Comparison of ENCODE assay signal across 8 mouse cellular contexts in the genomic region with DNA sequence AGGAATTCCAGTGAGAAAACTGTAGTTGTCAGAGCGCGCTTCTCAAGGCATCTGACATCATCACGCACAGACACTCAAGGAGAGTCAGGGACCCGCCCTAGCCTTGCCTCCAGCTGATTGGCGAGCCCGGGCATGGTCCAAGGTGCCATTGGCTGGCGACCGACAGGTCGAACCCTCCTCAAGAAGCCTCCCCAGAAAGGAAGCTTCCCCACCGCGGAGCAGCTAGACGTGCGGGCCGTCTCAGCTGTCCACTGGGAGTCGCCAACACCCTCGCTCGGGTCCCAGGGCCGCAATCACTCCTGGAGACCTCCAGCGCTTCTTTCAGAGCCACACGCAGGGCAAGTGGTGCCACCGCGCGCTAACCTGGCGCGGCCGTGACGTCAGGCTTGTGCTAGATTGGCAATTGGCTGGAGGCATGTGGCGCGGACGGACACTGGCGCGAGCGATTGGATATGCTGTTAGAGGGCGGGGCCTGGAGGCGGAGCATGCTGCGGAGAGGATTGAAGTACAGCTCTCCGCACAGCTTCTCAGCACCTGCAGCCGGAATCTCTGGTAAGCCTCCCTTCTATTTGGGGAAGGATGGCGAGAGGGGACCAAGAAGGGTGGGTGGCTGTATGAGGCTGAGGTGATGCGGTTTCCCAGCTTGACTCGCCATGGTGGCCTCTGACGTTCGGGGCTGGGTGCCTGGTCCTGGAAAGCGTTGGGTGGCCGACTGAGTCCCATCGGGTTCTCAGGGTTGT. TPM values are rescaled to one million over a fixed set of nuclear protein-coding genes. Genes with fewer than 3 reads are reported as not detected.
DNase-seq lines count a peak whose midpoint lies in the region; ATAC-seq and TF ChIP-seq lines count a peak whose summit lies in the region.

A gene (plus strand): TSS at position 57 of the 740 bp plus-strand sequence.

- intact Hi-C loops in heart, postnatal 10 days (cut with DNase I): loop anchor here (5.0 to 10.0 kb wide), 3 partner anchors 112 to 959 kb away; a partner anchor contains a TSS

- H3K4me1 ChIP-seq in E14TG2a.4 (replicated peaks; ENCODE audit: low read depth, low read length): peaks cover 21% of the 10 kb centered on the region
- H3K4me1 ChIP-seq in forebrain, embryonic 13.5 days: peaks cover 28% of the 10 kb centered on the region
- peaks cover 3% of the 10 kb centered on the region; the same call in 1 of the 2 replicates for H3K4me1 ChIP-seq in liver, postnatal 0 days (ENCODE audit: insufficient read depth)
- peaks cover 9% of the 10 kb centered on the region; the same call in 1 of the 2 replicates for H3K4me1 ChIP-seq in neural tube, embryonic 14.5 days (ENCODE audit: control insufficient read depth, insufficient read depth, low read length)

- peak; percentile 97 for DNase-seq in c-Kit-positive CD71-positive TER-119-positive erythroid progenitor cells, embryonic 14.5 days (ENCODE audit: low spot score)
- peak; percentile 97 to 98 for DNase-seq in heart, postnatal 10 days
- peak; percentile 84 for DNase-seq in large intestine, adult 2 months (ENCODE audit: low read depth, low spot score)
- DNase-seq in liver, postnatal 0 days: peak; percentile 98
- DNase-seq in testis, postnatal 10 days (ENCODE audit: low spot score): peak; percentile 97

- 0 out of 2 replicates have a peak, but pooled peaks have one; percentile 18 for TF ChIP-seq EP300 in liver, postnatal 0 days (IDR thresholded peaks at IDR 0.05; ENCODE audit: low read depth)

- peak within 1 kb of the TSS; percentile 69 for H3K4me2 ChIP-seq in forebrain, embryonic 13.5 days
- H3K4me2 ChIP-seq in liver, postnatal 0 days (ENCODE audit: low read depth, low read length): peak within 1 kb of the TSS; percentile 77
- peak within 1 kb of the TSS; percentile 51 for H3K4me2 ChIP-seq in neural tube, embryonic 14.5 days (ENCODE audit: low read depth, low read length)

- H3K27ac ChIP-seq in forebrain, embryonic 13.5 days: peak within 1 kb of the TSS; percentile 96
- H3K27ac ChIP-seq in liver, postnatal 0 days (ENCODE audit: low read depth): peak within 1 kb of the TSS; percentile 87
- H3K27ac ChIP-seq in neural tube, embryonic 14.5 days (ENCODE audit: low read depth, low read length): peak within 1 kb of the TSS; percentile 95

- H3K9me3 ChIP-seq in E14TG2a.4 (ENCODE audit: low read length): no peaks in the 10 kb centered on the region
- H3K9me3 ChIP-seq in forebrain, embryonic 13.5 days (replicated peaks): no peaks in the 10 kb centered on the region
- H3K9me3 ChIP-seq in liver, postnatal 0 days (ENCODE audit: low read length): no peaks in the 10 kb centered on the region
- no peaks in the 10 kb centered on the region for H3K9me3 ChIP-seq in neural tube, embryonic 14.5 days (ENCODE audit: control insufficient read depth, low read length)

- no peak for TF ChIP-seq CTCF in E14TG2a.4 (conservative IDR thresholded peaks at IDR 0.05; ENCODE audit: low read length)
- TF ChIP-seq CTCF in liver, postnatal 0 days (IDR thresholded peaks at IDR 0.05; ENCODE audit: low read depth): no peak; the same call in 1 of the 2 replicates

- no peaks in the 10 kb centered on the region for H3K27me3 ChIP-seq in E14TG2a.4 (ENCODE audit: insufficient read depth, low read length)
- no peaks in the 10 kb centered on the region for H3K27me3 ChIP-seq in forebrain, embryonic 13.5 days
- H3K27me3 ChIP-seq in liver, postnatal 0 days (ENCODE audit: insufficient read depth, low read length): no peaks in the 10 kb centered on the region
- no peaks in the 10 kb centered on the region for H3K27me3 ChIP-seq in neural tube, embryonic 14.5 days (ENCODE audit: control insufficient read depth, insufficient read depth, low read length)

- peak; percentile 99 for ATAC-seq in forebrain, embryonic 13.5 days
- ATAC-seq in liver, postnatal 0 days: peak; percentile 99
- ATAC-seq in neural tube, embryonic 14.5 days (ENCODE audit: low read depth): peak; percentile 100

- peaks cover 35% of the 10 kb centered on the region for H3K36me3 ChIP-seq in E14TG2a.4 (ENCODE audit: insufficient read depth, low read length)
- peaks cover 22% of the 10 kb centered on the region for H3K36me3 ChIP-seq in forebrain, embryonic 13.5 days (ENCODE audit: poor library complexity, severe bottlenecking)
- H3K36me3 ChIP-seq in liver, postnatal 0 days (replicated peaks; ENCODE audit: insufficient read depth, low read length): peaks cover 14% of the 10 kb centered on the region; the same call in 1 of the 2 replicates
- peaks cover 5% of the 10 kb centered on the region; the same call in 1 of the 2 replicates for H3K36me3 ChIP-seq in neural tube, embryonic 14.5 days (ENCODE audit: control insufficient read depth, insufficient read depth, low read length)

- under 1% methylated on average over 46 of the region's 46 CpGs for WGBS in forebrain, embryonic 13.5 days
- under 1% methylated on average over 46 of the region's 46 CpGs for WGBS in large intestine, adult 2 months
- WGBS in liver, postnatal 0 days (ENCODE audit: insufficient replicate concordance): 0% methylated on average over 46 of the region's 46 CpGs
- whole genome bisulfite sequencing in neural tube, embryonic 14.5 days: under 1% methylated on average over 46 of the region's 46 CpGs

- peak within 1 kb of the TSS; percentile 75 for H3K9ac ChIP-seq in forebrain, embryonic 13.5 days
- peak within 1 kb of the TSS; percentile 77 for H3K9ac ChIP-seq in liver, postnatal 0 days (replicated peaks)
- H3K9ac ChIP-seq in neural tube, embryonic 14.5 days (replicated peaks; ENCODE audit: low read depth, low read length): peak within 1 kb of the TSS; percentile 65

- peak within 1 kb of the TSS; percentile 97 for H3K4me3 ChIP-seq in E14TG2a.4 (replicated peaks; ENCODE audit: low read length)
- peak within 1 kb of the TSS; percentile 70 for H3K4me3 ChIP-seq in forebrain, embryonic 13.5 days
- H3K4me3 ChIP-seq in liver, postnatal 0 days (ENCODE audit: low read depth, low read length): peak within 1 kb of the TSS; percentile 83
- peak within 1 kb of the TSS; percentile 54 for H3K4me3 ChIP-seq in neural tube, embryonic 14.5 days (ENCODE audit: low read depth, low read length)

RNA-seq across cellular contexts. Expression of the gene that starts here (rescaled TPM):
- polyA plus RNA-seq in forebrain, embryonic 13.5 days (2015; fragmentation: Nextera tagmentation; extraction: Ambion mirVana): 103 and 120 TPM in 2 replicates
- 1 to 10 TPM; 7.9 TPM for total RNA-seq in heart, postnatal 10 days (2021)
- 21.5 and 26.2 TPM in 2 replicates for polyA plus RNA-seq in large intestine, adult 2 months (2012; rRNA removed)
- 31.2 and 35.0 TPM in 2 replicates for polyA plus RNA-seq in liver, postnatal 0 days (2015; fragmentation: Nextera tagmentation; extraction: Ambion mirVana)
- polyA plus RNA-seq in neural tube, embryonic 14.5 days (2014; fragmentation: Nextera tagmentation; extraction: Ambion mirVana): 99.5 and 102 TPM in 2 replicates

Comparison
In these comparisons a context has a peak if more than half of its experiments do, and no peak if none do; other contexts are left out.
1. Peak in every context shown above with its lines: DNase-seq, ATAC-seq, H3K4me3 ChIP-seq and H3K27ac ChIP-seq.